Mouse (Mus musculus) cerebral cortex, adult 2 months (tissue): ENCODE measurements around the gene Slco3a1.

ENCODE experiments used
- WGBS: fragments of 180-500 bp; shearing (Covaris S2); methylation state at CpG from one replicate; pipeline ENCODE4 v1.1.7; 2018; 5-methylcytosine and 5-hydroxymethylcytosine counted together

The Slco3a1 gene

GRCm38 (mm10) chr7:74429252-74429651 is 125.3 kb downstream of the Slco3a1 start:
- 80% methylated on average over 3 of the region's 3 CpGs for WGBS

- 73% methylated on average over 1 of the region's 1 CpGs for WGBS
These were observed 127.4 kb downstream of the Slco3a1 start for GRCm38 (mm10) chr7:74427135-74427534.

DNA sequence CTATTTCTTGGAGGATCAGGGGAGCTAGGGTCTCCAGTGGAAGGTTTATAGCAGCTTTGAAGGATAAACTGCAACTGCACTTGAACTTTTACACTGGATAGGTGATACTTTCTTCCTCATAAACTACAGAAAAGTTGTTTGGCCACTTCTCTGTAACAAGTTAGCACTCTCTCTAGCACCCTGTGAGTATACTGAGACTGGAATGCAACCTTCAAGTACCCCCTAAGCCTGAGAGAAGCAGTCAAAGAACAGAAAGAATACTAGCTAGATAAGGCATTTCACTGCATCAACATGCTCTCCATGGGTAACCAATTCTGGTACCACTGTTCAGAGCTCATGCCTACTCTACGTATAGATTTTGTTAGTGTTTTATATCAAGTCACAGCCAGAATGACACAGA is 128.6 kb downstream of the Slco3a1 start:
- 95% methylated on average over 1 of the region's 1 CpGs for WGBS

DNA sequence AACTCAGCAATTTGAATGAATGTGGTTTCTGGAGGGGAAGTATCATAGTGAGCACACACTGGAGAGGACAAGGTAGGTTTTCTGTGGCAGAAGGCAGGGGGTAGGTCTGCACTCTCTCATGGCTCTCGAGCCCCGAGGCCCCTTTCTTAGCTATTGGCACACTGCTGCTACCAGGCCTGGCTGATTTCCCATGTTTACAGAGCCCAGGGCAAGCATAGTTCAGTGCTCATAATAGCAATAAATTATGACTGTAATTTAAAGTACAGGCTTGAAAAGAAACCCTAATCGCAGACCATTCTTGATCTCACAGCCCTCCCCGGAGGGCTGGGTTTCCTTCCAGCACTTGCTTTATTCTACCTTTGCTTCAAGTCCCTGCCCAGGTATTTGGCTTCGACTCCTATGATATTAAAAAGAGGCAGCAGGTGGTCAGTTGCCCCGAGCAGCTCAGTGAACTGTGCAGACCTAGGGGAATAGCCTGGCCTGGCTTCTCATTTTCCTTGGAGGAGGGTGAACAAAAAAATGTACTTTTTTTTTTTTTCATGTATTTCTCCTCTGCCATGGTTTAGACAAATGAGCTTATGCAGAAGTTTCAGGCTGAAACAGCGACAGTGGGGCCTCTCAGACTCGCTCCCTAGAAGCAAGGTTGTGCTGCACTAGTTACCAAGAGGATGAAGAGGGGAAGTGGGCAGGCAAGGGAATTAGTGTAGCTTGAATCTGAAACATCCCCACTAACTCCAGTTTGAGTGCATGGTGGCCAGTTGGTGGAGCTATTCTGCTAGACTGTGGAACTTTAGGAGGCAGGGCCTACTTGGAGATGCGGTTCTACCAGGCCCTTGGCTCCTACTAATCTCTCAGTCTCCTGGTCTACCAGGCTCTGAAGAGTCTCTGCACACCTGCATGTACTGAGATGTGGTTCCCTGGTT is 130.4 kb downstream of the Slco3a1 start:
- 66% methylated on average over 9 of the region's 9 CpGs for WGBS

DNA sequence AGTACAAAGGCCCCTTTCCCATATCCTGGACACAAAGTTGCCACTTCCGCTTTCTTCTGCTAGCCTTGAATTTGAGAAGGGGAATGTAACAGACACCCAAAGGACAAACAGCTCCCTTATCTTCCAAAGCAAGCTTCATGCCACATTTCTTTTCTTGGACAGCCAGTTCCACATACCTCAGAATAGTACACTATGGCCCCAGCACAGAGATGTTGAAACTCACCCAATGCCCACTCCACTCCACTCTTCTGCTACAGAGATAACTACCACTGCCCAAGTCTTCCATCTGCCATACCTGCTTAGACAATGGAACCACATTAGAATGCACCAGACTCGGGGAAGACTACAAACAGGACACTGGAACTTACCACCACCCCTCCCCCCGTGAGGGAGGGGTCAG is 131.3 kb downstream of the Slco3a1 start:
- WGBS: 68% methylated on average over 3 of the region's 3 CpGs

- 76% methylated on average over 2 of the region's 2 CpGs for WGBS
These were observed 131.8 kb downstream of the Slco3a1 start for GRCm38 (mm10) chr7:74422731-74423130.

DNA sequence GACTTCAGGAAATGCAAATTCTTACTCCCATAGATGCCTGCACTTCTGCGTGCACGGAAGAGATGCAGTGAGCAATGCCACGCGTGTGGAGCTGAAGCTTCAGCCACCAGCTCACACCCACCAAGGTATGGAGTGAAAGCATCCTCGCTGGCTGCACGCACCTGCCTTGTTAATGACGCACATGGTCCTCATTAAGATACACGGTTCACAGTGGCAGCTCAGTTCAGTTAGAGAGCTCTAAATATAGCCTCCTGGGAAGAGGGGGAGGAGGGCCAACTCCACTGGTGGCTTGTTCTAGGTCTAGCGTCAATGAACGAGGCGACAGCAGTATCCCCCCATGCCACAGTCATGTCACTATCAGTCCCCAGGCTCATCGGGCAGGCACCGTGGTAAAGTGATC is 132.6 kb downstream of the Slco3a1 start:
- 41% methylated on average over 13 of the region's 13 CpGs for WGBS

DNA sequence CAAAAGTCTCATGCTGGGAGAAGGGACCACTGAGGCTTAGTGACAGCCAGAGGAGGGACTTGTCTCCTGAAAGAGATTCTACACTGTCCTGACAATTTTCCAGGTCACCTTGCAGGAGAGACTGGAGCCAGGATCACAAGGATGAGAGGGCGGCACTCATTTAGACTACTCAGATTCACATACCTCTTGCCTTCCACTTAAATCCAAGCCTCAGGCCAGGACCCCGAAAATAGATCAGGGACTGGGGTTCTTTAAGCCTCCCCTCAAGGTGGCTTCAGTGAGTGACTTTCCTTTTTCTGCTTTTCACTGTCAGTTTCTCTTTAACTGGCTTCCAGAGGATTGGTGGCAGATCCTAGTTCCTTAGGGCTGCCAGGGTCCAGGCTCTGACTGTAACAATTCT is 133.0 kb downstream of the Slco3a1 start:
- 77% methylated on average over 2 of the region's 2 CpGs for WGBS

DNA sequence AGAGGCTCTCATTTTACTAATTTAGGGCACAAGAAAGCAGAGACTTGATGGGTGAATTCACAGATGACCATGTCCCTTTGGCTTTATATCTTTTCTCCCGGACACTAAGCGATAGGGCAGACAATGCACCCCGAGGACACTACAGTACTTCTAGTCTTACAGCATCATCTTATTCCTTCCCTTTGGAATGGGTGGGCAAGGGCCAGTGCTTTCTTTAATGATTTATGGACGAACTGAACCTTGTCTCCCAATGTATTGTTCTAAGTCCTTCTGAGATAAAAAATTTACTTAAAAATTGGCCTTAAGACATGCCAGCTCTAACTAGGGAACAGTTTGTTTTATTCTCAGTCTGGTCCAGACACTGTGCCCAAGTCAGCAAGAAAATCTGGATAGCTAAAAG is 134.9 kb downstream of the Slco3a1 start:
- 94% methylated on average over 4 of the region's 4 CpGs for WGBS

GRCm38 (mm10) chr7:74417009-74417408 is 137.6 kb downstream of the Slco3a1 start:
- 71% methylated on average over 6 of the region's 6 CpGs for WGBS

- 73% methylated on average over 6 of the region's 6 CpGs for WGBS
These were observed 139.3 kb downstream of the Slco3a1 start for GRCm38 (mm10) chr7:74415241-74415640.

- 42% methylated on average over 9 of the region's 9 CpGs for WGBS
These were observed 140.6 kb downstream of the Slco3a1 start for GRCm38 (mm10) chr7:74413738-74414716.

DNA sequence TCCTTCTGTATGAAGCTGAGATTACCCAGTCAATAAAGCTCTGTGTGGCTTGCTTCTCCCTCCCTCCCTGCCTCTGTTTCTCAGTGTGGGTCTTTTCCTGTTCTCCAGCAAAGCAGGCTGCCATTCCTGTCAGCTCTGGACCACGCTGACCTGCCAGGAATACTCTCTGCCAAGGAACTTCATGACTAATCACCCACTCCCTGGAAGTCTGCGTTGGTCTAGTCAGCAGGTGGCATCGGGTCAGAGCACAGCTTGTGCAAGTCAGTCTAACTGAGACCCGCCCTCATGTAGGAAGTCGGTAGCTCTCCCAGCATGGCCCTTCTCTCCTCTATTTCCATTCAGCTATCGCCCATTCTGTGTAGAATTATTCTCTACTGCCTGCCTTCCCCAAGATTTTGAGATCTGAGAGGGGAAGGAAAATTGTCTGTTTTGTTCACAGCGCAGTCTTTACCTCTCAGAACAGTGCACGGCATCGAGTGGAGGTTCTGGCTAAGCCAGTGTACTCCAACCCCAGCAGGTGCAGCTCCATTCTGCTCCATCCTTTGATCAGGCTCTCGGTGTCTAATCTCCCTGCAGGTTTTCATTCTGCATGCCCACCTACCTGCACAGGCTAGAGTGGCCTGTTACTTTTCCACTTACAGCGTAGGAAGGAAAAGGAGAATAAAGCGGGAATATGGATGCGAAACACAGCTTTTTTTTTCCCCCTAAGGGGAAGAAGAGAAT is 145.8 kb downstream of the Slco3a1 start:
- 45% methylated on average over 13 of the region's 13 CpGs for WGBS

- WGBS: 96% methylated on average over 6 of the region's 6 CpGs
These were observed 154.9 kb downstream of the Slco3a1 start for GRCm38 (mm10) chr7:74399729-74400128.

DNA sequence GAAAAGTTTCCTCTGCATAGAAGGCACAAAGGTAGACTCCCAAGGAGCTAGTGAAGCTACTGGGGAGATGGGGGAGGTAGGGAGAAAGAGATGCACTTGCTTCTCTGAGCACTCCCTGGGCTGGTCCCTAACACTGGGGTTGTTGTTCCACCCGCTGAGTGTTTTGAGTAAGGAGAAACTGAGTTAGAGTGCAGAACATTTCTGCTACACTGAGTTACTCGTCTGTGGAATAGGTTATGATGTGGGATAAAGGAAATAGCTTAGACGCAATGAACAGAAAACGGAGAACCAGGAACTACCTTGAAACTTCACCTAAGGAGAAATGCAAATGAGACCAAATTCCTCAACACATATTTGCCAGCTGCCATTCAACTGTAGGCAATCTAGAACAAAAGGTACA is 155.4 kb downstream of the Slco3a1 start:
- WGBS: 88% methylated on average over 4 of the region's 4 CpGs

- WGBS: 91% methylated on average over 2 of the region's 2 CpGs
These were observed 156.3 kb downstream of the Slco3a1 start for GRCm38 (mm10) chr7:74398326-74398725.

DNA sequence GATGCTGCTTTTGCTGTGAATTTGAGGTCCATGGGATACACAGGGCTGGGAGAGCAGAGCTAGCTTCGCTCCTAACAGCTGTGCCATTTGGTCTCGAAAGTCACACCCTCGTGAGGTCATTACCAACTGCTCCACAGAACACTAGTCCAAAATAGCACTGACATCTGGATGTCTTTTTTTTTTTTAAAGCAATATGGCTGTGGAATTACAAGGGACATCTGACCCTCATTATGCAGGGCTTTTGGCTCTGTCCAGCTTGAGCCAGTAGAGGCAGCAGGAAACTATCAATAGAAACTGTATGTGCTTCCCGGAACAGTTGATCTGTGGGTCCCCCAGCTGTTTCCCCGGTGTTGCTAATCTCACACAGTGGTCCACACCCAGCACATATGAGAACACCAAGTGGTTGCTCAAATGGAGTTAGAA is 163.1 kb downstream of the Slco3a1 start:
- WGBS: 67% methylated on average over 5 of the region's 5 CpGs

DNA sequence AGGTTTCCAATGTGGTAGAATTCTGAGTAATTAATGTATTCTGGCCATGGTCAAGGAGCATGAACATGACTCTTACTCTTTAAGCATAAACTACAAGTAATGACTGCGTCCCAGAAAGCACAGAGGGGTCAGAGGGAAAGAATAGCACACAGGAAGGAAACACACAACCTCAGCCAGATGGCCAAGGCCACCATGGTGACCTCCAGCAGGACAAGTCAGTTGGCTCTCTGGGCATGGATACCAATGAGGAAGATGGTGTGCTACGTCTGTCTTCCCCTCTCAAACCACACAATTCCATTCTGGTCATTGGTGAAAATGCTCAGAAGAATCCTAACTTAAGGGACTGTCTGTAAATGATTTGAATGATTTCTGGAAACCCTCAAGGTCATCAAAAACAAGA is 165.0 kb downstream of the Slco3a1 start:
- WGBS: 91% methylated on average over 2 of the region's 2 CpGs

GRCm38 (mm10) chr7:74386257-74386656 is 168.3 kb downstream of the Slco3a1 start:
- 51% methylated on average over 5 of the region's 5 CpGs for WGBS

DNA sequence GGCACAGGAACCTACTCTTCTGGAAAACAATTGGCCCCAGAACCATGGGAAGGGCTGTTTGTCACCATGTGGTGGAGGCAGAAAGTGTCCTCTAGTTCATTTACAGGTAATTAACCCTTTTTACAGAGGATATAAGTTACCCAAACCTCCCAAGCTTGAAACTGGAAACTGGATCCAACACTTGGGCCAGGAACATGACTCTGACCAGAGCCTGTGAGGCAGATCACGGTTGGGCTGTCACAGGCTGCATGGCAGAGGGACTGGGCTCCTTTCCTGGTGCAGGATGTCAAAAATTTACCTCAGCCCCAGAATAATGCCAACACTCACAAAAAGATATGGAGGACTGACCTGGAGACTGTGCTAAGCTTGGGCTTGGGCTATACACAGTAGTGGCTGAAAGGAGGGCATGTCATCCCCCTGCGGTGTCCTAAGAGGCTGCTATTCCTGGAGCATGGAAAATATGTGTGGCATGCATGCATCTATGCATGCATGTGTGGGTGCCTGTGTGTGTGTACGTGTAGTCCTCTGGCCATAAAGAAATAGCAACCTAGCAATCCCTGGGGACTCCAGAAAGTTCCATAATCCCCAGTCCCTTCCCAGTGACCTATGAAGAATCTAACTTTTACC is 171.4 kb downstream of the Slco3a1 start:
- WGBS: 82% methylated on average over 3 of the region's 3 CpGs

DNA sequence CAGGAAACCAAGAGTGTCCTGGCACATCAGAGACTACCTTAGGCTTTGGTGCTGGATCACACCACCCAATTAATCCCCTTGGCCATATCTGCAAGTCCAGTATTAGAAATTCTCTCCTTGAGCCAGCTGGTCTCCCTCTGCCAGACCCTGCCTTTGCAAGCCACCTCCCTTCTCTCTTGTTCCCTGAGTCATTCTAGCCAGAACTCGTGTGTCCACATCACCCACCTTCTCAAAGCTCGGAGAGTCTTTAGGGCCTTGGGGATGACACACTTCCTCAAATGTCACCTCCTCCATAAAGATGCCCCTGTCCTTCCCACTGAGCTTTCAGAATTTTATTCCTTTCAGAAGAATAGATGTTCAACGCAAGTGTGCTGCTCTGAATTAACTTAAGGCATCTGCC is 172.3 kb downstream of the Slco3a1 start:
- 44% methylated on average over 3 of the region's 3 CpGs for WGBS
